Mouse (Mus musculus): ENCODE measurements at regions not wholly inside any gene's neighbourhood (a gene's known extent, or its start where the extent isn't known, plus 50 kb on each side); places are given as distances from the start of the nearest gene placed in this dataset.

DNA sequence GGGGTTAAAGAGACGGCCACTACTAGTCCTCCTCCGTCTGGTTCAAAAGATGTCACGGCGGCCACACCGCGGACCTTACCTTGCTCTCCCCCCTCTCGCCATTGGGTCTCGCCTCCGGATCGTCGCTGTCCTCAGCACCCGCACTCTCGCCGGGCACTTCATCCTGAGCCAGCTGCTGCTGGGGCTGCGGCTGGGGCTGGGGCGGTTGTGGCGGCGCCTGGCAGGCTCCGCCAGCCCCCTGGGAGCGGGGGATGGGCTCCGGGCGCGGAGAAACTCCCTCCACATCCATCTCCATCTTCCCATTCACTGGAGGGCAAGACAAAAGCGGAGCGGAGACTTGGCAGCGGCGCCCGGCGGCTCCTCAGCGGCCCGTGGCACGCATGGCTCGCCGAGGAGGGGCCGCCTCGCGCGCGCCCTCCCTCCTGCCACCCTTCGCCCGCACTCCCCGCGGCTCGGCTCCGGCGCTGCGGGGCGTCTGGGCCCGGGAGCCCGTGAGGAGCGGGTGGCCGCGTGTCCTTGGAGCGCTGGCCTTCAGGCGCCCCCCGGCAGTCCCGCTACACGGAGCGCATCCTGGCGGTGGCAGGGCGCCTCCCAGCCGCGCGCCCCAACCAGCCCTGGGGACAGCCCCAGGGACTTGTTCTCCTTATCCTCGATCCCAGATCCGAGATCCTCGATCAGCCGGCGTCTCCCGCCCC, 167.8 kb upstream of the Azi2 start:
- DNase-seq: no peak
- intact Hi-C loops (cut with DNase I): no loop called here

DNA sequence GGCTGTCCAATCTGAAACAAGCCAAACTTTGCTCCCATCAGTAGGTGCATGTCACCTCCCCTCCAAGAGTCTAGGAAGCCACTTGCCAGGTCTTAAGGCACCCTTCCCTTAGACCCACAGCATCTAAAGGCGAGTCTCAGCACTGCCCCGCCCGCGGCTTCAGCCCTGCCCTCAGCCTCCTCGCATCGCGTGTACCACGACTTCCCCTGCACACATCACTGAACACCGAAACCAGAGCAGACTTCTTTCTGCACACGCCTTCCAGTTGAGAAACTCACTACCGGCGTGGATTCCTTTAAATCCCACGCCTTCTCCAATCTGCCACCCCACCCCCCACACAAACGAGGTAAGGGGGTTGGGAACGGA, 168.3 kb upstream of the Azi2 start:
- DNase-seq: no peak
- intact Hi-C loops (cut with DNase I): no loop called here

DNA sequence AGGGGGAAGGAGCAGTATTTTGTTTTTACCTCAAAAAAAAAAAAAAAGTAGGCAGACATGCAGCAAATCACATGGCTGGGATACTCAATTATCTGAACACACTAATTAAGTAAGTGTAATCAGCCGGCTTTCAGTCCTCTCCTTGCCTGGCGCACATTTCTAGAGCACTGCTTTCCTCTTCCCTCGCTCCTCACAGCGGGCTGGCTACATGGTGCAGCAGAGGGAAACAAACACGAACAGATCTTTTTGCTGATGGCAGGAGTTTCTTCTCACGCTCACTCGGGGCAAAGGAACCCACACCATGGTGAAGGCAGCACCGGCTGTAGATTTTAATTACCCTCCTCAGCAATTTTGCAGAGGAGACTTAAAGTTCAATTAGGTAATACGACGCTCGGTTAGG, 169.7 kb upstream of the Azi2 start:
- intact Hi-C loops (cut with DNase I): no loop called here
- DNase-seq: no peak

DNA sequence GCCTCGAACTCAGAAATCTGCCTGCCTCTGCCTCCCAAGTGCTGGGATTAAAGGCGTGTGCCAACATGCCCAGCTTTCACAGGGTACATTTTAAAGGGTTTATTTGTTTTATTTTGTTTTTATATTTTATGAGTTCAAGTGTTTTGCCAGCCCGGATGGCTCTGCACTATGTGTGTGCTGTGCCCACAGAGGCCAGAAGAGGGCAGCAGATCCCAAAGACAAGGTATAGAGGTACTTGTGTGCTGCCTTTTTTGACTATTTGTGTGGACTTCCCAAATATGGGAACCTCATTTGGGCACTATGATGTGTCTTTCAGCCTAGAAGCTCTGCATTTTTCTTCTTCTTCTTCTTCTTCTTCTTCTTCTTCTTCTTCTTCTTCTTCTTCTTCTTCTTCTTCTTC, 176.4 kb upstream of the Azi2 start:
- intact Hi-C loops (cut with DNase I): no loop called here
- no peak for DNase-seq

DNA sequence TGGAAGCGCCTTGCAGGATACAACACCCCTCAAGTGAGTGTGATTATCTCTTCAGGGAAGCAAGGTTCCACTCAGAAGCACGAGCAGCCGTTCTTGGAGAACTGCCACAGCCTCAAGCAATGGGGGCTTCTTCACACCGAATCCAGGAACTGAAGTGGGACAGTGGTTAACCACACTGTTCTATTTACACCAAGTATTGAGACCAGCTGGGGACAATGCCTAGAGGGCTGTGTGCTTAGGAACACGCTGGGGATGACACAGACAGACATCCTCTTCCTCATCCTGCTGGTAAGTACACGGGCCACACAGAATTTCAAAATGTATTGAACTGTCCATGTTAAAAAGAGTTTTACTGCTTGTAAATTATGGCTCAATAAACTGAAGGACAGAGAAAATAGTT, 177.0 kb upstream of the Azi2 start:
- intact Hi-C loops (cut with DNase I): no loop called here

DNA sequence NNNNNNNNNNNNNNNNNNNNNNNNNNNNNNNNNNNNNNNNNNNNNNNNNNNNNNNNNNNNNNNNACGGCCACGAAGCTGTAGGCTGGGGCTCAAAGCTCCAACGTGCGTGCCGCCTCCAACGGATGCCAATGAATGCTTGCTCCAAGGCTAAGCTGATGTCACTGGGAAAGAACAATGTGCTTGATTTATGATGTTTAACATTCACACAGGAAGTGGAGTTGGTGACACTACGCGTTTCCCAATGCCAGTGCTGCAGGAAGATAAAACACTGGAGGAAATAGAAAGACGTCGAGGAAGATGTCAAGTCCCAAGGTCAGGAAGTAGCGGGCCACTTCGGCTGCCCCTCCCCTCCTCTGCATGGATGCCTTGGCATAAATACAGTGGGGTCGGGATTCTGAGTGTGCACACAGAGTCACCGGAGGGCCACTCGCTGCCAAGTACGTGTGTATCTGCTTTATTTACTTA, 180.7 kb upstream of the Azi2 start:
- no peak for DNase-seq
- intact Hi-C loops (cut with DNase I): no loop called here

More for the DNA sequence above, 177.0 kb upstream of the Azi2 start:
- no peak for DNase-seq

DNA sequence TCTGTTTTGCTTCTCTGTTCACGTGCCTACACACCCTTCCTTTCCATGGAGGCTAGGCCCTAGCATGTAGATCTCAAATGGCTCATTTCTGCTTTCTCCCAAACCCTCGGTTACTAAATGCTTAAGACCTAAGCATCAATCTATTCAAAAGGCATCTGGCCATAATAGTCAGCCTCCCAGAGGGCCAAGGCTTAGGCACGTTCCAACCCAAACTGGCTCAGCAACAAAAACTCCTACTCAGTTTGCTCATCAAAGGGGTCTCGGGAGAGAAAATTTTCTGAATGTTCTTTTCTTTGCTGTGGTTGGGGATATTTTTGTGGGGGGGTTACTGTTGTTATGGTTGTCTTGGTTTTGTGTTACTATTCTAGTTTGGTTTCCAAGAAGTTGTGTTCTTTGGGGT, 196.8 kb upstream of the Azi2 start:
- DNase-seq: no peak
- intact Hi-C loops (cut with DNase I): no loop called here

DNA sequence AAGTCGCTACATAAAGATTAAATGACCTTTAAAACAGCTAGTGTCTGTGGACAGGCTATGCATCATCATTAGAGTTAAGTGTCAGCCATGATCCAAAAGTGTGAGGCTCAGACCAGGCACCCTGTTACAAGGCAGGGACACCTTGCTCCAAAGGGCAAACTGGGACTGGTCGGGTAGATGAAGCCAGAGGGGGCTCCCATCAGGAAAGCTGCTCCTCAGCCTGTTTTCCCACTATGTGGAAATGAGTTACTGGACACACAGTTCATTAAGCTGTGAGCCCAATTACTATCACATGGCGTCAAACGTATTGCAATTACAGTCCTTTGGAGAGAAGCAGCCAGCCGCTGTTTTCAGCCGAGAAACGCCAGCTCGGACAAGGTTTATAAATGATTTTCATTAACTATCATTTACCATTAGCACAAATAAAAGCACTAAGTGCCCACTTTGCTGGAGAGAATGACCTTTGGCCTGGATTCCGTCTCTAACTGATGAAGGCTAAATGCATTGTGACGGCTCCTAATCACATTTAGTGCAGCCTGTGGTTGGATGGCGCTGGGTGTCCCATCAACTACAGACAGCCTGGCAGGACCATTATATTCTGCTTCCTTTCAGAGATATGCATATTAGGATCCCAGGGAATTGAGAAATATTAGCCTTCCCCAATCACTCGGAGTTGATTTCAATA, 203.5 kb upstream of the Azi2 start:
- intact Hi-C loops (cut with DNase I): no loop called here
- no peak for DNase-seq

DNA sequence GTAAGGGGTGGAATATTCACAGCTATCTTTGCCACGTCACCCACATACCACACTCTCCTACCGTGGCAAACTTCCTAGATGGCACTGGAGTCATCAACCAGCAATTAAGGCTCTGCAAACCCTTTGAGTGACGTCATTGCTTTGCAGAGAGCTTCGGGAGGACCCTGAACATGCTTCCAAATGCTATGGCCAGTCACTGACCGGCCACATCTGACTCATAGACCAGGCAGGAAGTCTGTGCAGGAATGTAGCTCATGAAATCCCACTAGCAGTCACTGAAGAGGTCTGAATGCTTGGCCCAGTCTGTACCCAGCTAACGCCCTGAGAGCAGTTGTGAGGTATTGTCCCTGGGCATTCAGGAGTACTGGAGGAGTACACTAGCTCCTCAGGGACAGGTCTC, 203.9 kb upstream of the Rbms3 start:
- intact Hi-C loops (cut with DNase I): no loop called here
- DNase-seq: no peak

DNA sequence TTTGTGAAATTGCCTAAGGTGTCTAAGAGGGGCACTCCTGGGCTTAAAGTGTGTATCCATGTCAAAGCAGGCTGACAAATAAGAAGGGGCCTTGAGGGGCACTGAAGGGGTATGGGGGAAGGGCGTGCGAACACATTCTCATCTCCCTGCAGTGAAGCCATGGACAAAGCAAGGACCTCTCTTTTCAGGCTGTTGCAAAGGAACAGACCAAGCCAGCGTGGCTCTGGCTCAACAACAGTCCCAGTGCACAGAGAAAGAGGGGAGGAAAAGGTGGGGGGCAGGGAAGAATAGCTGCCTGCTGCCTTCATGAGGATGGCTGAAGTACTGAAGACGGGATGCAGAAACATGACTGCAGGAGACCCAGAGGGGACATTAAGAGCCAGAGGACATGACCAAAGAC, 184.9 kb upstream of the Rbms3 start:
- DNase-seq: no peak
- intact Hi-C loops (cut with DNase I): no loop called here

DNA sequence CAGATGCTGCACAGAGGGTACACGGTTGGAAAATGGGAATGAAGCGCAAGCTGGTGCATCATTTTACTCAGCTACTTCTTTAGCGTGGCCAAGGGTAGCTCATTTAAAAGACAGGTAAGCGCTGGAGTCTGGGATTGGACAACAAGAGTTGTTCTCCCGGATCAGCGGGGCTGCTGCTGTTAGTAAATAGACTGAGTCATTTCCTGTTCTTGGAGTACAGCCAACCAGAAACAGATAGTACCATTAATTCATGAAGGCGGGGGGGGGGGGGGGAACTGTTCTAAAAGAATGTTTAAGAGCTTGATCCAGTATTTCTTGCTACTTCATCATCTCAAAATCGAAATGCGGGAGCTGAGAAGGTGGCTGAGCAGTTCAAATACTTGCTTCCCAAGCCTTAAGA, 183.5 kb upstream of the Rbms3 start:
- DNase-seq: no peak
- intact Hi-C loops (cut with DNase I): no loop called here

DNA sequence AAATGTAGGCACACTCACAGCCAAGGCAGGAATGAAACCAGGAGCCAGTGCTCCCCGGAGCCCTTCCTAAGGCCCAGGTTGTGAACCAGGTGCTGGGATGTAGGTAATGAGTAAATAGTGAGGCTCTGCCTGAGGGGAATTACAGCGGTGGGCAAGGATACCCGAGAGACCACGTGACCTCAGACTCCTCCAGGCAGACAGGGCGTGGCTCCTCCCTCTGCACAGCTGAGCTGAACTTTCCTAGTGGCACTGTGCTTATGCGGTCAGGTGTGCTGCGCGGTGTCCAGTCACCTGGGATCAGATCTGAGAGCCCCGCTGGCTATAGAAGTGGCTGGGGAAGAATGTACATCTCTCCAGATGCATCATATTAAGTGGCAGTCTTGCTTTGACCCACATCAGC, 176.1 kb upstream of the Rbms3 start:
- DNase-seq: no peak
- intact Hi-C loops (cut with DNase I): no loop called here

DNA sequence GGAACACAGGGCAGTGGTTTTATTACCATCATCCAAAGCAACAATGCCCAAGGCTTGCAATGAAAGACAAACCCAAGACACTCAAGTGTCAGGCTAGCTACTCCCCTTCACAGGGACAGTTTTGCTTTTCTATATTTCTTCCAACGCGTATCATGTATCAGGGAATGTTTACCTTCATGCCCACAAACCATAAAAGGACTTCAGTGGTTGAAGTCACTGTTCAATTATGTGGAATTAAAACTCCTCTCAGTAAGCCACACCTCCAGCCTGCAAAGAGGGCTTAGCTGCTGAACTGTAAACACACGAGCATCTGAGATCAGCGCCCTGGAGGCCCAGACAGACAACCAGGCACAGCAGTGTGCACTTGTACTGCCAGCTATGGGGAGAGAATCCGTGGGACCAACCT, 154.5 kb upstream of the Rbms3 start:
- DNase-seq: no peak
- intact Hi-C loops (cut with DNase I): no loop called here

DNA sequence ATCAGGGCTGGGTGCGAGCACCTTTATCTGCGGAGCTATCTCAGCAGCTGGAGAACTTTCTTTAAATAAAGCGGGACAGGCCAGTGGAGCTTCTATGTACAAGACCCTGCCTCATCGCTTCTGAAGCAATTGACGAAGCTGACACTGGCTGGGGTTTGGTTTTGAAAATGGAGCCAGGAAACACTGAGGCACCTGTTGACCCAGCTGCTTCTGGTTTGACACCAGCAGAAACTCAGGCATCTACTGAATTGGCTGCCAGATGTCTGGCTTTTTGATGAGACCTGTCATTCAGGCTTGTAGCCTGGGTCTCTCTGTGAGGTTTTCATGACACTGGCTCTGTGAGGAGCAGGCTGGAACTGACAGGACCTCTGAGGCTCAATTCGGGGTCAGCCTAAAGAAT, 124.9 kb upstream of the Rbms3 start:
- intact Hi-C loops (cut with DNase I): no loop called here
- no peak for DNase-seq

DNA sequence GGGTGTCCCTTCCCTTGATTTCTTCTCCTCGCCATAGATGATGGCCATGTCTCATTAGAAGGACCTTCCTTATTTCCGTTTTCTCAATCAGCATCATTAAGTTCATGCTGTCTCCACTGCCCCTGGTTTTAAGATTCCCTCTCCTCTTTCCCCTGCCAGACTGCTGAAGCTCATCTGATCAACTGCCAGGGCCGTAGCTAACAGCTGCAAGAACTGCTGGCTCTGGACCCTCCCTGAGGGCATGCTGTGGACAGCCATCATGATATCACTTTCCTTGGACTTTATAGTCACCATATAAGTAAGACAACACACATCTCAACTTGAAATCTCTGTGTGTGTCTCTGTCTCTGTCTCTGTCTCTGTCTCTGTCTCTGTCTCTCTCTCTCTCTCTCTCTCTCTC, 123.8 kb upstream of the Rbms3 start:
- intact Hi-C loops (cut with DNase I): no loop called here
- DNase-seq: no peak

DNA sequence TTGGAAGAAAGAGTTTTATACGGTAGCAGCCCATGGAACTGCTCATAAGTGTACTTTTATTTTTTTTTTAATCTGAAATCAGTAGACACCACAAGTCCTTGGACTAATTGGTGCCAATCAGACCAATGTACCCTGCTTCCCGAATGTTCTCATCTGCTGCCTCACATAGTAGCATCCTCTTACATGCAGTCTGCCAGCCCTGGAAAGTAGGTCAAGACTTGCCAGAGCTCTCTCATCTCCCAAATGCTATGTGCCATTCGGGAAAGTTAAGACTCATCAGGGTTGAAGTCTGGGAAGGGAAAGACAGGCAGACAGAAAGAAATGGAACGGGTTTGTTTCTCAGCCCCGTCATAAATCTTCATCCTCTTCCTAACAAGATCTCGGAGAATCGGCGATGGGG, 115.2 kb upstream of the Rbms3 start:
- intact Hi-C loops (cut with DNase I): no loop called here
- DNase-seq: no peak

DNA sequence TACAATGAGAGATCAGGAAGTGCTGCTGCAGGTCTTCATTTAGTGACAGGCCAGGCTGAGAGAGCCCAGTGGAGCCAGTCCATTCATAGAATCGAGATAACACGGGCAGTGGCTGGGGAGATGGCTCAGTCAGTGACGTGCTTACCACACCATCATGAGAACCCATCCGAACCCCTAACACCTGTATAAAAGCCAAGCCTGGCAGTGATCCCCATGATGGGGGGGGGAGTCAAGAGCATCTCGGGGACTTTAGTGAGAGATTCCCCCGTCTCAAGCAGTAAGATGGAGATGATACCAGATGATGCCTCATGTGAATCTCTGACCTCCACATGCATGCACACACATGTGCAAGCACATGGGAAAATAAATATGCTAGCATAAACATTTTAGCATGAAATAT, 99.7 kb upstream of the Rbms3 start:
- intact Hi-C loops (cut with DNase I): no loop called here

DNA sequence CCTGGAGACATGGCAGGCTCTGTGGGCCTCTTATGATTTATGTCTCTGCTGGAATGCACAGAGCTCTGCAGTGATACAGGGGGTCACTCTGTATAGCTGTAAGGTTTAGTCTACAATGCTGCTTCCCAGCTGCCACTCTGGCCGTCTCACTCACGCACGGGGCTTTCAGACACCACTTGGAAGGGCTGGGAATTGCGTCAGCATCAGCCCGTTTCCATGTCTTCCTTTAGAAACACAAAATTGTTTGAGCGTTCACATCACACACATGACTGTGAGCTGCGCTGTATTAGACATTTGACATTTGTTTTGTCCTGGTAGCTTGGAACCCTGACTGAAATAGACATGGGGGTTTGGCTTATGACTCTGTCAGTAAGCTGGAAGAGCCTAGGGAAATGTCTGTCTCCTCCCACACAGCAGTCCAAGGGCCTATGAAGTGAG, 90.5 kb upstream of the Rbms3 start:
- no peak for DNase-seq
- intact Hi-C loops (cut with DNase I): no loop called here

More for the DNA sequence above, 99.7 kb upstream of the Rbms3 start:
- no peak for DNase-seq

DNA sequence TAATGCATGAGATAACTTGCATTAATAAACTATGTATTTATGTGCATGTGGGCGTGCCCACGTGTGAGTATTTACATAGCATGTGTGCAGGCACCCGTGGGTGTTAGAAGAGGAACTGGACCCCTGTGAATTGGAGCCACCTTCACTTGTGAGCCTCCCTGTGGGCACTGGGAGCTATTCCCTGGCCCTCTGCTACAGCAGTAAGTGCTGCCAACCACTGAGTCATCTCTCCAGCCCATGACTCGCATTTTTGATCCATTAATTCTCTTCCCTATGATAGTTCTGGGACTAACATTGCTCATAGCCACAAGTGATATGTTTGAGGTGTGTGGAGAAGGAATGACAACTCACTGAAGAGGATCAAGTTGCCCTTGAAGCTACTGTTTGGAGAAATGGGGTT, 87.6 kb upstream of the Rbms3 start:
- DNase-seq: no peak
- intact Hi-C loops (cut with DNase I): no loop called here

DNA sequence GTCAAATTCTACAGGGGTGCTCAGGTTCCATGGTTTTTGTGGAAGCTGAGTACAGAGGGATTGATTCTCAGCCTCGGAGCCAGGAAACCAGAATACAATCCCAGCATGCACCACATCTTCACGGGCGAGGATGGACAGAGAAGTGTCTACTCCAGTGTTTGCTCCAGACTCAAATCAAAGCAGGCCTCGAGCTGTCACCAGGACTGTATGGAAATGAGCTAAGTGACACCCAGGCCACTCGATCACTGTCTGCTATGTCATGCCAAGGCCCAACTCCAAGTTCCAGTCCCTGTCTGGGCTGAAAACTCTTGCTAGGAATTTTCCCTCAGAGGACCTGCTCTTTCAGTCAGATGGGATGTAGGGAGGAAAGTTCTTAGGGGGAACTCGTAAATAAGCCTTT, 86.8 kb upstream of the Rbms3 start:
- DNase-seq: no peak
- intact Hi-C loops (cut with DNase I): no loop called here

DNA sequence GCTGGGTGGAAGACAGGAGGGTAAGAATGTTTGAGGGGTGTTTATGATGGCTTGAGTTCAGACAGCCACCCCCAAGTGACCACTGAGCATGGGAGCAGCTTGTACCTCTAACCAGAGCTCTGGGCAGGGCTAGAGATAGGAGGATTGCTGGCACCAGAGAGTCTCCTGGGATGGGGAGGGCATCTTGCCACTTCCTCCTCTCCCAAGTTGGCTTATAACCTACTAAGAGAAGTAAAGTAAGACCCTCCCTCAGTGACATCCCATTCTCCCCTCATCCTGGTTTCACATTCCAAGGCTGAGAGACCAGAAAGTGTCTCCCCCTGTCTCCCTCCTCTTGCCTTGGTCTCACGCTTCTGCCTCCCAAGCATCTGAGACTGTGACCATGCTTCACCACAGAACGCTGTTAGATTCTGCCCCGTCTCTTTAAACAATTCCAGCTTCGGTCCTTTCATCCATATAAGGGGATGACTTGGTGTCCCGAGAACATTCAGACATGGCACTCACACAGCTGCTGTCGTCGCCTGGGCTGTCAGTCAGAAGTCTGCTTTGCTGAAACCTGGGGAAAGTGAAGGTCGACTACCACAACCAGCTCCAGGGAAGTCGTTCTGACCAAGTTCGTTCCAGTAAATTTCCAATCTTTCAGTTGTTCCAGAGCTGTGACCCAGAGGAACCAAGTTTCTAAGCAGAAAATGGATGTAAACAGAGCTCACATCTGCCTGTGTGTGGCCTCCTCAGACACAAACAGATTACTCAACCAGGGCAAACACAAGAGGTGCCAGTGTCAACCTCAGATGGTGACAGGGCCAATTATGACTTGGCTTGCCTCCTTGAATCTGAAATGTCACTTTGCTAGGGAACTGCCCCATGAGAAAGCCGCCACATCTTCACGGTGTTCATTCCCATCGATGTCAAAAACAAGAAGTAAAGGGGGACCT, 85.3 kb upstream of the Rbms3 start:
- DNase-seq: no peak
- intact Hi-C loops (cut with DNase I): no loop called here

DNA sequence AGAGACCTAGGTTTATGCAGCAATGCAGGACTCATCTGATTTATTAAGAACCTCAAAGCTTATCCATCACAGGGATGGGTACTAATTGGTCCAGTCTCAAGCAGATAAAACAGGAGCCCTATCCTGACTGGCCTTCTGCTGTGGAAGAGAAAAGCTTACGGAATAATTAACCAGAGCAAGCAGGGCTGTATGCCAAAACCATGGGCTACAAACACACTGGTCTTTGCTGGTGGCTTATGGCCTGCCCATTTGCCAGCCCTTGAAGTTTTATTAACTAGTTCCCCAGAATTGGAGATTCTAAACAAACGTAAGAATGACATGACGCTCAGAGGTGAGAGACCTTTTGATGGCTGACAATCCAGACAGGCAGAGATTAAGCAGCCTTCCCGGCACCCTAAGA, 83.4 kb upstream of the Rbms3 start:
- intact Hi-C loops (cut with DNase I): no loop called here
- DNase-seq: no peak

Data from gastrocnemius, postnatal 36 days (tissue).